Mouse (Mus musculus) liver, embryonic 12.5 days (tissue): ENCODE data around the gene Vmn1r57. TPM values are rescaled to one million over a fixed set of nuclear protein-coding genes. Genes with fewer than 3 reads are reported as not detected.
"Not testable (repeated sequence)": the region's sequence is repeated elsewhere in the genome, so short reads cannot be mapped to it uniquely, and the experiment has no call there.

ENCODE experiments used
- ATAC-seq: fragments of 200-750 bp; cut with Nextera tagmentation; 2 replicates; pipeline ENCODE4 v1.8.0; 2017; ENCODE audit warnings: moderate number of reproducible peaks, mild to moderate bottlenecking, moderate library complexity
- H3K27ac ChIP-seq: fragments of 300-500 bp; sonication (generic); 2 replicates; pipeline ENCODE4 v1.5.1; 2016; ENCODE audit warnings: mild to moderate bottlenecking
- H3K27me3 ChIP-seq: fragments of 300-500 bp; sonication (generic); replicated peaks from 2 replicates; pipeline ENCODE4 v1.6.1; 2016; ENCODE audit warnings: mild to moderate bottlenecking, moderate library complexity
- H3K36me3 ChIP-seq: fragments of 300-500 bp; sonication (generic); 2 replicates; pipeline ENCODE4 v1.6.1; 2016; ENCODE audit warnings: mild to moderate bottlenecking, moderate library complexity
- H3K4me1 ChIP-seq: fragments of 300-500 bp; sonication (generic); 2 replicates; pipeline ENCODE4 v1.6.1; 2016
- H3K4me2 ChIP-seq: fragments of 300-500 bp; sonication (generic); 2 replicates; pipeline ENCODE4 v1.6.1; 2016; ENCODE audit warnings: mild to moderate bottlenecking, moderate library complexity
- H3K4me3 ChIP-seq: fragments of 300-500 bp; sonication (generic); 2 replicates; pipeline ENCODE4 v1.5.1; 2016; ENCODE audit warnings: mild to moderate bottlenecking, moderate library complexity
- H3K9ac ChIP-seq: fragments of 300-500 bp; sonication (generic); 2 replicates; pipeline ENCODE4 v1.6.1; 2016; ENCODE audit warnings: mild to moderate bottlenecking, moderate library complexity
- H3K9me3 ChIP-seq: fragments of 300-500 bp; sonication (generic); replicated peaks from 2 replicates; pipeline ENCODE4 v1.6.1; 2016; ENCODE audit warnings: mild to moderate bottlenecking, moderate library complexity
- WGBS: fragments of 180-500 bp; shearing (Covaris S2); methylation state at CpG from one replicate; pipeline ENCODE4 v1.1.7; 2016; ENCODE audit not compliant: insufficient replicate concordance; 5-methylcytosine and 5-hydroxymethylcytosine counted together
- polyA plus RNA-seq: library from polyadenylated mRNA; unstranded; fragments of >200 nt; fragmentation: Nextera tagmentation; extraction: Ambion mirVana; gene quantifications from 2 replicates; pipeline ENCODE4 v1.2.1, GENCODE M21; 2016

The Vmn1r57 gene
- polyA plus RNA-seq, result not detected in 2 replicates

DNA sequence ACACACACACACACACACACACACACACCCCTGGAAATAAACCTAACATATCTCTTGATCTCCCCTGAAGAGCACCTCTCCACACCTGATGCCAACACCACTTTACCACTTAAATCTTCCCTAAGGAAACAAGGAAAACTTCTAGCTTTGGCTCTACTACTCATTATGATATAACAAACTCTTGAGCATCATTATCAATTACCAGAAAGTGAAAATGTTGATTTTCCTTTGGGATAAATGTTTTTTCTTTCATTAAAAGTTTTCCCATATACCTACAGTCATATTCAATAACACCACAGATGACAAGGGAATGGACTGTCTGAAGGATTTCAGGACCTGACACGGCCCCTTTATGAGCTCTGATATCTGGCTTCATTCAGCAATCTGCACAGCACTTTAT lies at the start of gene Vmn1r57:
Gene Vmn1r57, plus strand, starts transcription at position 301 of the 400 bp plus-strand sequence.
- not testable (repeated sequence) for H3K9ac ChIP-seq, H3K36me3 ChIP-seq, H3K4me1 ChIP-seq, H3K4me3 ChIP-seq, H3K9me3 ChIP-seq, H3K27me3 ChIP-seq, ATAC-seq, H3K4me2 ChIP-seq, H3K27ac ChIP-seq
- WGBS, result 38% methylated on average over 1 of the region's 1 CpGs

DNA sequence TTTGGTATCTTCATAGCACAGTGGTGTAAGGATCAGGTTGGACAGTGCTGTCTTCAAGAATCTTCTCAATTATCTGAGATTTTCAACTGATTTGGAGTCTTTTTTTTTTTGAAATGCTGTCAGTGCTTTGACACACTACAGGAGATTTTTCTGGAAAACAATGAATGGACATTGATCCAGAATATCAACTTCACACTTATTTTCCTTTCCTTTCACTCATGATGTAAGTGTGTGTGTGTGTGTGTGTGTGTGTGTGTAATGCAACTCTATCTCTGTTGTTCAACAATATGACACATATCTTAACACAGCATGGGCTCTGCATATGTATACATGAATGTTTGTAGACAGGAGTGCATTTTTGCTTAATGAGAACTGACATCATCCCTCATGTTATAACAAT lies 21.6 kb upstream of the Vmn1r57 start, which contains the start of gene Vmn1r56:
Gene Vmn1r56, minus strand, starts transcription at position 101 of the 400 bp plus-strand sequence.
- not testable (repeated sequence) for H3K4me3 ChIP-seq, H3K9me3 ChIP-seq, H3K4me2 ChIP-seq, ATAC-seq, H3K27me3 ChIP-seq, H3K4me1 ChIP-seq, H3K27ac ChIP-seq, H3K9ac ChIP-seq, H3K36me3 ChIP-seq

DNA sequence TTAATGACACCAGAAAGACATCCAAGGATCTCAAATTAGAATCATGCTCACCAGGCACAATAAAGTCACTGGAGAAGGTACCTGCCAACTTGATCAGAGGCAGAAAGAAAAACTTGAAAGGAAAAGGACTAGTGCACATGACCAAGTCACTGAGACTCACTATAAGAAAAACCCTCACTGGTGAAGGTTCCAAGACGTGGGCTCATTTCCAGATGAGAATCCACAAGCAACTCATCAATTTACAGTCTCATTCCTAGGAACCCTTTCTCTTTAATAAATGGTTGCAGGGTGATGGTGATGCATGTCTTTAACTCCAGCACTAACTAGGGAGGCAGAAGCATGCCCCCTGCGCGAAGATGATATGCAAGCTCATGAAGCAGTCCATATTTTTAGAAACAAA lies 44.8 kb downstream of the Vmn1r57 start:
- no peak for ATAC-seq

More for the DNA sequence above, 44.8 kb downstream of the Vmn1r57 start:
- H3K9ac ChIP-seq, result no peak overlapping the region
- no peaks in the 10 kb centered on the region for H3K4me1 ChIP-seq
- no peaks in the 10 kb centered on the region for H3K27me3 ChIP-seq
- no peak overlapping the region for H3K4me3 ChIP-seq
- 66% methylated on average over 3 of the region's 3 CpGs for WGBS
- no peak overlapping the region for H3K27ac ChIP-seq
- 0 out of 2 replicates have a peak, but pooled peaks cover 9% of the 10 kb centered on the region for H3K9me3 ChIP-seq
- H3K4me2 ChIP-seq, result no peak overlapping the region
- H3K36me3 ChIP-seq, result no peaks in the 10 kb centered on the region

Other genes starting within 250 kb of the Vmn1r57 start
- not detected in 2 replicates for gene Sbk3, start 247.3 kb upstream of the Vmn1r57 start, polyA plus RNA-seq
- 6.4 and 6.9 TPM in 2 replicates for gene Zfp579, start 222.3 kb upstream of the Vmn1r57 start, polyA plus RNA-seq
- 11.5 and 11.7 TPM in 2 replicates for gene Zfp524, start 204.1 kb upstream of the Vmn1r57 start, polyA plus RNA-seq
- 29.4 TPM in 2 replicates for gene Fiz1, start 203.8 kb upstream of the Vmn1r57 start, polyA plus RNA-seq
- 0.62 and 1.0 TPM in 2 replicates for gene Gm44973, start 203.0 kb upstream of the Vmn1r57 start, polyA plus RNA-seq
- 2.6 and 2.7 TPM in 2 replicates for gene Zfp865, start 198.1 kb upstream of the Vmn1r57 start, polyA plus RNA-seq
- 2.2 and 2.4 TPM in 2 replicates for gene Ccdc106, start 197.9 kb upstream of the Vmn1r57 start, polyA plus RNA-seq
- not detected in 2 replicates for gene 4632433K11Rik, start 184.4 kb upstream of the Vmn1r57 start, polyA plus RNA-seq
- gene Zfp784, start 180.0 kb upstream of the Vmn1r57 start, polyA plus RNA-seq, result 1.1 and 1.3 TPM in 2 replicates
- gene Zfp580, start 167.0 kb upstream of the Vmn1r57 start, polyA plus RNA-seq, result 5.2 and 5.6 TPM in 2 replicates
- 97.6 and 109 TPM in 2 replicates for gene U2af2, start 156.3 kb upstream of the Vmn1r57 start, polyA plus RNA-seq
- gene Epn1, start 138.3 kb upstream of the Vmn1r57 start, polyA plus RNA-seq, result 66.2 and 69.1 TPM in 2 replicates
- gene Rfpl4, start 101.5 kb upstream of the Vmn1r57 start, polyA plus RNA-seq, result not detected in 2 replicates
- 0.38 TPM in 1 of 2 replicates, not detected in the other for gene Rasl2-9, start 92.5 kb upstream of the Vmn1r57 start, polyA plus RNA-seq
- 0.05 TPM in 1 of 2 replicates, not detected in the other for gene Vmn1r55, start 68.8 kb upstream of the Vmn1r57 start, polyA plus RNA-seq
- not detected in 2 replicates for gene Vmn1r56, start 21.7 kb upstream of the Vmn1r57 start, polyA plus RNA-seq
- not detected in 2 replicates for gene Gm5065, start 132.0 kb downstream of the Vmn1r57 start, polyA plus RNA-seq
- gene Nlrp2, start 132.5 kb downstream of the Vmn1r57 start, polyA plus RNA-seq, result not detected in 2 replicates
- not detected in 2 replicates for gene Vmn1r58, start 194.9 kb downstream of the Vmn1r57 start, polyA plus RNA-seq
- gene Vmn1r59, start 238.3 kb downstream of the Vmn1r57 start, polyA plus RNA-seq, result not detected in 2 replicates